Mouse (Mus musculus) thymus, adult 2 months (tissue): ENCODE data around the gene Sntg2.

Experiments used
- CTCF ChIP-seq: fragments of 200-500 bp; IDR thresholded peaks from 2 replicates; pipeline ENCODE4 v1.5.1; 2012; ENCODE audit warnings: mild to moderate bottlenecking, control low read depth, low read length, moderate library complexity, borderline replicate concordance; ENCODE audit not compliant: control insufficient read depth, poor library complexity, insufficient read depth; ENCODE audit errors: extremely low read depth
- POLR2A ChIP-seq: fragments of 200-500 bp; IDR thresholded peaks from 2 replicates; pipeline ENCODE4 v1.6.1; 2012; ENCODE audit warnings: mild to moderate bottlenecking, low read length, control low read depth, moderate library complexity; ENCODE audit not compliant: control insufficient read depth, poor library complexity, insufficient read depth; ENCODE audit errors: extremely low read depth

DNA sequence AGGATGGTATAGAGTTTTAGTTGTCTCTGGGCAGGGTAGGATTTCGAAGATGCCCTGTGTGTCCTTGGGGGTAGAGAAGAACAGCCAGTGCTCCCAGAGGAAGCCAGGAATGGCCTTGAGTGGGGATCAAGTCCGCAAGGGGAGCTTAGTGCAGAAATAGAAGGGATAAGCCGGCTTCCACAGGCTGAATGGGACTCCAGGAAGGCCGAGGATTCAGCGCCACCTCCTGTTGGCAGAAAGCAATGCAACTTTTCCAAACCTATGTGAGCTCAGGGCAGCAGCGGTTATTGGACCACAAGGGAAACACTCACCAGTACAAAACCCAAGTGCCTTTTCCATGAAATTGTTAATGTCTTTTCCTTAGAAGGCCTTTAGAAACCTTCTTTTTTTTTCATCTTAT, 3.4 kb downstream of the Sntg2 start:
- no peak for TF ChIP-seq POLR2A
- TF ChIP-seq CTCF, result no peak
